Mouse (Mus musculus): ENCODE data around the gene Mfap5. TPM values are rescaled to one million over a fixed set of nuclear protein-coding genes. Genes with fewer than 3 reads are reported as not detected.

The Mfap5 gene
- polyA plus RNA-seq, 1 experiment, result not detected

GRCm38 (mm10) chr6:122486297-122487117 is 19.1 kb upstream of the Mfap5 start:
- under 1% methylated on average over 108 of the region's 111 CpGs for whole genome bisulfite sequencing
- H3K27ac ChIP-seq (ENCODE audit: insufficient read depth, low read depth, low read length), result peak overlapping the region; percentile 59; the same call in 1 of the 2 replicates
- H3K4me3 ChIP-seq (ENCODE audit: insufficient read depth, low read depth, low read length), result peak overlapping the region; percentile 78
- peaks cover 3% of the 10 kb centered on the region; the same call in 1 of the 2 replicates for H3K4me1 ChIP-seq (ENCODE audit: control insufficient read depth, insufficient read depth, low read length)
- TF ChIP-seq CTCF (IDR thresholded peaks at IDR 0.05; ENCODE audit: insufficient read depth, low read depth, low read length), result no peak
- TF ChIP-seq POLR2A (IDR thresholded peaks at IDR 0.05; ENCODE audit: insufficient read depth, low read depth, low read length), result 0 out of 2 replicates have a peak, but pooled peaks have one; percentile 30

- WGBS, result 19% methylated on average over 15 of the region's 15 CpGs
- Histone ChIP-seq H3K4me3 (ENCODE audit: insufficient read depth, low read depth, low read length) (0 out of 2 replicates have a peak overlapping the region, but pooled peaks have one; percentile 12), H3K4me1 (ENCODE audit: control insufficient read depth, insufficient read depth, low read length) (peaks cover 3% of the 10 kb centered on the region; the same call in 1 of the 2 replicates), H3K27ac (ENCODE audit: insufficient read depth, low read depth, low read length) (no peak overlapping the region)
- TF ChIP-seq POLR2A (IDR thresholded peaks at IDR 0.05; ENCODE audit: insufficient read depth, low read depth, low read length), result no peak
- TF ChIP-seq CTCF (IDR thresholded peaks at IDR 0.05; ENCODE audit: insufficient read depth, low read depth, low read length), result no peak
Observed at GRCm38 (mm10) chr6:122490929-122491512, 14.6 kb upstream of the Mfap5 start.

GRCm38 (mm10) chr6:122491557-122491956 is 14.1 kb upstream of the Mfap5 start:
- TF ChIP-seq POLR2A (IDR thresholded peaks at IDR 0.05; ENCODE audit: insufficient read depth, low read depth, low read length) (no peak), CTCF (IDR thresholded peaks at IDR 0.05; ENCODE audit: insufficient read depth, low read depth, low read length) (no peak)
- Histone ChIP-seq H3K27ac (ENCODE audit: insufficient read depth, low read depth, low read length) (no peak overlapping the region), H3K4me3 (ENCODE audit: insufficient read depth, low read depth, low read length) (peak overlapping the region; percentile 24), H3K4me1 (ENCODE audit: control insufficient read depth, insufficient read depth, low read length) (peaks cover 3% of the 10 kb centered on the region; the same call in 1 of the 2 replicates)
- WGBS, result 1% methylated on average over 16 of the region's 16 CpGs

- no peak overlapping the region for H3K27ac ChIP-seq (ENCODE audit: insufficient read depth, low read depth, low read length)
- TF ChIP-seq POLR2A (IDR thresholded peaks at IDR 0.05; ENCODE audit: insufficient read depth, low read depth, low read length), result no peak
- no peak for TF ChIP-seq CTCF (IDR thresholded peaks at IDR 0.05; ENCODE audit: insufficient read depth, low read depth, low read length)
- no peaks in the 10 kb centered on the region for H3K4me1 ChIP-seq (ENCODE audit: control insufficient read depth, insufficient read depth, low read length)
- 72% methylated on average over 6 of the region's 6 CpGs for WGBS
- no peak overlapping the region for H3K4me3 ChIP-seq (ENCODE audit: insufficient read depth, low read depth, low read length)
Observed at GRCm38 (mm10) chr6:122492479-122492878, 13.2 kb upstream of the Mfap5 start.

- Histone ChIP-seq H3K4me1 (ENCODE audit: control insufficient read depth, insufficient read depth, low read length) (no peaks in the 10 kb centered on the region), H3K27ac (ENCODE audit: insufficient read depth, low read depth, low read length) (no peak overlapping the region), H3K4me3 (ENCODE audit: insufficient read depth, low read depth, low read length) (no peak overlapping the region)
- TF ChIP-seq POLR2A (IDR thresholded peaks at IDR 0.05; ENCODE audit: insufficient read depth, low read depth, low read length) (no peak), CTCF (IDR thresholded peaks at IDR 0.05; ENCODE audit: insufficient read depth, low read depth, low read length) (no peak)
- WGBS, result 56% methylated on average over 6 of the region's 6 CpGs
Observed at GRCm38 (mm10) chr6:122493799-122494472, 11.7 kb upstream of the Mfap5 start.

DNA sequence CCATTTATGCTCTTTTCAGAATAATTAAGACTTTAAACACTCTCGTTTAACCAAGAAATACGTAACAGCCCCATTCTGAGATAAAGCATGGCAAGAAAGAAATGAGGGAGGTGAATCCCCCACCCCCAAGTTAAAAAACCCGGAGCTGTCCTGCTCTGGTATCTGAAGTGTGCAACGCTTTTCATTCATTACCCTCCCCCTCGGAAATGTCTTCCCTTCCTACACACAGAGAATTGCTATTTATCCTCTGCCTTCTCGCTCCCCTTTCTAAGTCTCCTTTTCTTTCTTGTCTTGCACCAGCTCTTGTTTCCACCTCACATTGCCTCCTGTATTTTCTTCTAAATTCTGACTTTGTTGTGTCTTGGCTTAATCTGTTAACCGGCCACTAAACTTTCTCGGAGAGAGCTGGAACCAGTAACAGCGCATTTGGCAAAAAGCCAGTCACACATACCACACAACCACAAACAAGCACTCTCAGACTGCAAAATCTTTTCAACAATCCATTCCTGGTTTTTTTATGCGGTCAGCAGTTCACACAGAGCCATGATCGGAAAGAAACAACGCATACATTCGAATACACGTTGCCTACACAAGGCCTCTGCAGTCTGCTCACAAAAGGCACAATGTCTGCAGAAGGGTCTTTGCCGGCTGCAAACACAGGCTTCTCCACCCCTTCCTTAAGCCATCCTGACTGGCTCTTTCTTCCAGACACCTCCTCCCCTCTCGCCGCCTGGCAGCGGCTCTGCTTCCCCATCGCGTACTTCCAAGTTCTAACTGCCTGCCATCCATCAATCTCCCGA is 10.4 kb upstream of the Mfap5 start:
- WGBS, result 26% methylated on average over 21 of the region's 21 CpGs
- Histone ChIP-seq H3K27ac (ENCODE audit: insufficient read depth, low read depth, low read length) (0 out of 2 replicates have a peak overlapping the region, but pooled peaks have one; percentile 34), H3K4me3 (ENCODE audit: insufficient read depth, low read depth, low read length) (no peak overlapping the region)

DNA sequence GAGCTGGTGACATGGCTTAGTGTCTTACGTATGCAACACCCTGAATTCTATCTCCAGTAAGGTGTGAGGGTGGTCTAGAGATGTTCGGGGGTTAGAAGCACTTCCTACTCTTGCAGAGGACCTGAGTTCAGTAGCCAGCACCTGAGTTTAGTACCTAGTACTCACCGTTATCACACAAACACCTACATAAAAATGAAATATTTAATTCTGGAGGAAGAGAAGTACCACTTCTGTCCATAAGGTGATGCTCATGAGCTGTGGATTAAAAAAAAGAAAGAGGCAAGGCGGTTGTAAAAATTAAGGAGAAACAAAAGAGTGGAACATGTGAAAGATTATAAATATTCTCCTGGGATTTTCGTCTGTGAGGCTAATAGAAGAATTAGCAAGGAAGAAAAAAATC is 9.1 kb upstream of the Mfap5 start:
- TF ChIP-seq POLR2A (IDR thresholded peaks at IDR 0.05; ENCODE audit: insufficient read depth, low read depth, low read length), result no peak
- TF ChIP-seq CTCF (IDR thresholded peaks at IDR 0.05; ENCODE audit: insufficient read depth, low read depth, low read length), result no peak
- H3K27ac ChIP-seq (ENCODE audit: insufficient read depth, low read depth, low read length), result no peak overlapping the region
- 30% methylated on average over 5 of the region's 5 CpGs for WGBS

More for the DNA sequence above, 10.4 kb upstream of the Mfap5 start:
- H3K4me1 ChIP-seq (ENCODE audit: control insufficient read depth, insufficient read depth, low read length), result no peaks in the 10 kb centered on the region
- TF ChIP-seq POLR2A (IDR thresholded peaks at IDR 0.05; ENCODE audit: insufficient read depth, low read depth, low read length), result no peak
- TF ChIP-seq CTCF (IDR thresholded peaks at IDR 0.05; ENCODE audit: insufficient read depth, low read depth, low read length), result no peak

GRCm38 (mm10) chr6:122498661-122499060 is 7.0 kb upstream of the Mfap5 start, which contains the start of gene Rimklb:
Rimklb (minus strand) TSS chr6:122498761.
- 73% methylated on average over 5 of the region's 5 CpGs for WGBS
- H3K4me3 ChIP-seq (ENCODE audit: insufficient read depth, low read depth, low read length), result no peak within 1 kb of the TSS
- TF ChIP-seq POLR2A (IDR thresholded peaks at IDR 0.05; ENCODE audit: insufficient read depth, low read depth, low read length) (no peak), CTCF (IDR thresholded peaks at IDR 0.05; ENCODE audit: insufficient read depth, low read depth, low read length) (no peak)
- no peak within 1 kb of the TSS for H3K27ac ChIP-seq (ENCODE audit: insufficient read depth, low read depth, low read length)
- no peaks in the 10 kb centered on the region for H3K4me1 ChIP-seq (ENCODE audit: control insufficient read depth, insufficient read depth, low read length)

More for the DNA sequence above, 9.1 kb upstream of the Mfap5 start:
- Histone ChIP-seq H3K4me3 (ENCODE audit: insufficient read depth, low read depth, low read length) (no peak overlapping the region), H3K4me1 (ENCODE audit: control insufficient read depth, insufficient read depth, low read length) (no peaks in the 10 kb centered on the region)

Measured in olfactory bulb, adult 2 months (tissue).